13 mouse cellular contexts compared by ENCODE assay signal in genomic region chr12:117721748-117722150, GRCm38 (mm10).
DNase-seq lines count a peak whose midpoint lies in the region; ATAC-seq lines count a peak whose summit lies in the region.
"Had no signal": no experiment of that assay in that cellular context is flagged by ENCODE, and none has a peak within 500 bp of the region (broad histone marks: within the 10 kb centered on the region; RNA-seq: fewer than 3 reads in every experiment).

No protein-coding gene starts in this region.

- H3K9ac ChIP-seq in heart, embryonic 11.5 days (ENCODE audit: low read depth, low read length): no peak overlapping the region
- no peak overlapping the region for H3K9ac ChIP-seq in intestine, embryonic 14.5 days (ENCODE audit: low read length)
- H3K9ac ChIP-seq in midbrain, embryonic 15.5 days: no peak overlapping the region
- H3K9ac ChIP-seq: kidney, embryonic 15.5 days; limb, embryonic 13.5 days; neural tube, embryonic 12.5 days had no signal

- no peak overlapping the region for H3K4me2 ChIP-seq in heart, embryonic 11.5 days
- no peak overlapping the region for H3K4me2 ChIP-seq in intestine, embryonic 14.5 days (ENCODE audit: low read length)
- H3K4me2 ChIP-seq in midbrain, embryonic 15.5 days: no peak overlapping the region
- H3K4me2 ChIP-seq: kidney, embryonic 15.5 days; limb, embryonic 13.5 days; neural tube, embryonic 12.5 days had no signal

- H3K36me3 ChIP-seq in heart, embryonic 11.5 days (ENCODE audit: control insufficient read depth, insufficient read depth, low read length): no peaks in the 10 kb centered on the region; the same call in 1 of the 2 replicates
- H3K36me3 ChIP-seq in heart, embryonic 10.5 days: no peaks in the 10 kb centered on the region
- no peaks in the 10 kb centered on the region for H3K36me3 ChIP-seq in intestine, embryonic 14.5 days (ENCODE audit: control insufficient read depth, insufficient read depth, low read length)
- peaks cover 7% of the 10 kb centered on the region for H3K36me3 ChIP-seq in midbrain, embryonic 15.5 days (replicated peaks)
- H3K36me3 ChIP-seq: G1E; limb, embryonic 13.5 days had no signal

- no peak overlapping the region for H3K4me3 ChIP-seq in heart, embryonic 11.5 days (ENCODE audit: low read depth, low read length)
- no peak overlapping the region for H3K4me3 ChIP-seq in heart, embryonic 10.5 days
- H3K4me3 ChIP-seq in intestine, embryonic 14.5 days (ENCODE audit: low read depth, low read length): no peak overlapping the region
- no peak overlapping the region for H3K4me3 ChIP-seq in midbrain, embryonic 15.5 days
- H3K4me3 ChIP-seq: kidney, embryonic 15.5 days; limb, embryonic 13.5 days; neural tube, embryonic 12.5 days had no signal

- H3K9me3 ChIP-seq in heart, embryonic 11.5 days (replicated peaks; ENCODE audit: control insufficient read depth, low read length): no peaks in the 10 kb centered on the region
- H3K9me3 ChIP-seq in heart, embryonic 10.5 days: no peaks in the 10 kb centered on the region
- no peaks in the 10 kb centered on the region for H3K9me3 ChIP-seq in intestine, embryonic 14.5 days (ENCODE audit: control insufficient read depth, low read length)
- no peaks in the 10 kb centered on the region for H3K9me3 ChIP-seq in midbrain, embryonic 15.5 days
- H3K9me3 ChIP-seq: kidney, embryonic 15.5 days; limb, embryonic 13.5 days; neural tube, embryonic 12.5 days had no signal

- ATAC-seq in heart, embryonic 11.5 days (replicated peaks; ENCODE audit: insufficient number of reproducible peaks, low FRiP score, low TSS enrichment): peak; percentile 49; the same call in 1 of the 2 replicates
- 0 out of 2 replicates have a peak, but pooled peaks have one; percentile 9 for ATAC-seq in common myeloid progenitor, adult 5-6 weeks (replicated peaks; ENCODE audit: low read depth, poor library complexity, severe bottlenecking)
- ATAC-seq in intestine, embryonic 14.5 days (replicated peaks; ENCODE audit: low FRiP score, low TSS enrichment, low read depth): peak; percentile 91
- ATAC-seq in midbrain, embryonic 15.5 days (replicated peaks): peak; percentile 53
- ATAC-seq in activated CD4-positive, CD25-positive, alpha-beta regulatory T cell, adult 4 months: no peak

- no peak overlapping the region for H3K27ac ChIP-seq in heart, embryonic 11.5 days (ENCODE audit: low read depth, low read length)
- no peak overlapping the region for H3K27ac ChIP-seq in heart, embryonic 10.5 days
- no peak overlapping the region for H3K27ac ChIP-seq in intestine, embryonic 14.5 days (ENCODE audit: low read depth)
- H3K27ac ChIP-seq in midbrain, embryonic 15.5 days: peak overlapping the region; percentile 68
- H3K27ac ChIP-seq: limb, embryonic 13.5 days; macrophage; neural tube, embryonic 12.5 days had no signal

- no peak for DNase-seq in heart, embryonic 10.5 days (ENCODE audit: low spot score)
- DNase-seq in intestine, embryonic 14.5 days (ENCODE audit: low spot score): no peak
- DNase-seq in layer of hippocampus, adult 11-12 months (ENCODE audit: low spot score): no peak
- no peak for DNase-seq in gastrocnemius, adult 18-20 months (ENCODE audit: low spot score)

- H3K27me3 ChIP-seq in heart, embryonic 11.5 days (ENCODE audit: control insufficient read depth, insufficient read depth, low read length): no peaks in the 10 kb centered on the region
- no peaks in the 10 kb centered on the region for H3K27me3 ChIP-seq in heart, embryonic 10.5 days (ENCODE audit: insufficient read depth, poor library complexity, severe bottlenecking)
- H3K27me3 ChIP-seq in intestine, embryonic 14.5 days (replicated peaks; ENCODE audit: control insufficient read depth, insufficient read depth, low read length): no peaks in the 10 kb centered on the region
- H3K27me3 ChIP-seq in midbrain, embryonic 15.5 days (replicated peaks): no peaks in the 10 kb centered on the region
- H3K27me3 ChIP-seq: kidney, embryonic 15.5 days; limb, embryonic 13.5 days; neural tube, embryonic 12.5 days had no signal

- 49% methylated on average over 6 of the region's 6 CpGs for WGBS in heart, embryonic 11.5 days (ENCODE audit: insufficient replicate concordance)
- WGBS in heart, embryonic 10.5 days: 54% methylated on average over 6 of the region's 6 CpGs
- 29% methylated on average over 6 of the region's 6 CpGs for WGBS in intestine, embryonic 14.5 days
- WGBS in midbrain, embryonic 15.5 days: 14% methylated on average over 6 of the region's 6 CpGs

- peaks cover 9% of the 10 kb centered on the region; the same call in 1 of the 2 replicates for H3K4me1 ChIP-seq in heart, embryonic 11.5 days (ENCODE audit: control insufficient read depth, insufficient read depth, low read length)
- H3K4me1 ChIP-seq in heart, embryonic 10.5 days: peaks cover 18% of the 10 kb centered on the region; the same call in 1 of the 2 replicates
- peaks cover 5% of the 10 kb centered on the region; the same call in 1 of the 2 replicates for H3K4me1 ChIP-seq in intestine, embryonic 14.5 days (replicated peaks; ENCODE audit: control insufficient read depth, insufficient read depth, low read length)
- H3K4me1 ChIP-seq in midbrain, embryonic 15.5 days: peaks cover 15% of the 10 kb centered on the region
